Mouse (Mus musculus) forebrain, embryonic 12.5 days (tissue): ENCODE results near the gene Krtap27-1. TPM values are rescaled to one million over a fixed set of nuclear protein-coding genes. Genes with fewer than 3 reads are reported as not detected.

ENCODE experiments used
- ATAC-seq: fragments of 200-750 bp; cut with Nextera tagmentation; 2 replicates; pipeline ENCODE4 v1.8.0; 2017; ENCODE audit warnings: moderate TSS enrichment; ENCODE audit not compliant: low FRiP score
- H3K27ac ChIP-seq: fragments of 300-500 bp; sonication (generic); 2 replicates; pipeline ENCODE4 v1.5.1; 2016; ENCODE audit warnings: mild to moderate bottlenecking
- H3K27me3 ChIP-seq: fragments of 300-500 bp; sonication (generic); 2 replicates; pipeline ENCODE4 v1.6.1; 2016; ENCODE audit warnings: mild to moderate bottlenecking
- H3K36me3 ChIP-seq: fragments of 300-500 bp; sonication (generic); replicated peaks from 2 replicates; pipeline ENCODE4 v1.6.1; 2016; ENCODE audit warnings: mild to moderate bottlenecking
- H3K4me1 ChIP-seq: fragments of 300-500 bp; sonication (generic); 2 replicates; pipeline ENCODE4 v1.6.1; 2016
- H3K4me2 ChIP-seq: fragments of 300-500 bp; sonication (generic); 2 replicates; pipeline ENCODE4 v1.6.1; 2016; ENCODE audit warnings: mild to moderate bottlenecking, moderate library complexity
- H3K4me3 ChIP-seq: fragments of 300-500 bp; sonication (generic); replicated peaks from 2 replicates; pipeline ENCODE4 v1.5.1; 2016; ENCODE audit warnings: mild to moderate bottlenecking
- H3K9ac ChIP-seq: fragments of 300-500 bp; sonication (generic); 2 replicates; pipeline ENCODE4 v1.6.1; 2016; ENCODE audit warnings: mild to moderate bottlenecking
- H3K9me3 ChIP-seq: fragments of 300-500 bp; sonication (generic); 2 replicates; pipeline ENCODE4 v1.6.1; 2016
- WGBS: fragments of 180-500 bp; shearing (Covaris S2); methylation state at CpG from one replicate; pipeline ENCODE4 v1.1.7; 2016; 5-methylcytosine and 5-hydroxymethylcytosine counted together
- polyA plus RNA-seq: library from polyadenylated mRNA; unstranded; fragments of >200 nt; fragmentation: Nextera tagmentation; extraction: Ambion mirVana; gene quantifications from 2 replicates; pipeline ENCODE4 v1.2.1, GENCODE M21; 2016

Krtap27-1 gene
- polyA plus RNA-seq, result not detected in 2 replicates

DNA sequence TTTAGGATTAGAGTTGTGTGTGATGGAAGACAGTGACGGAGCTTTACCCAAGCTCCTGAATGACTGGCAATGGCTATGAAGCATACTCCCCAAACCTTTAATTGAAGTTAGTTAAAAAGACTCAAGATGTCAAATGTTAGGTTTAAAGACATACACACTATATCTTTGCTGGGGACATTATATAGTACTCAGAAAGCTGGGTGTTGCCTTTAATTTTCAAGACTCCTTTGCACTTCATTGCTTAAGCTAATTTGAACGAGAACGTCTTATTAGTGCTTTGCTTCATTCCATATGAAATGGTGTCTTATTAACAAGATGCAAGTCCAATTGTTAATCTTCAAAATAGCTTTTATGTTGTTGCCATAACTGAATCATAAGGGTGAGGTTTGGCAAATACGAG lies at the start of gene Krtap27-1:
Krtap27-1 (minus strand) TSS at position 101 of the 400 bp plus-strand sequence.
- WGBS, result 92% methylated on average over 4 of the region's 4 CpGs
- H3K36me3 ChIP-seq, result no peaks in the 10 kb centered on the region
- no peak for ATAC-seq

DNA sequence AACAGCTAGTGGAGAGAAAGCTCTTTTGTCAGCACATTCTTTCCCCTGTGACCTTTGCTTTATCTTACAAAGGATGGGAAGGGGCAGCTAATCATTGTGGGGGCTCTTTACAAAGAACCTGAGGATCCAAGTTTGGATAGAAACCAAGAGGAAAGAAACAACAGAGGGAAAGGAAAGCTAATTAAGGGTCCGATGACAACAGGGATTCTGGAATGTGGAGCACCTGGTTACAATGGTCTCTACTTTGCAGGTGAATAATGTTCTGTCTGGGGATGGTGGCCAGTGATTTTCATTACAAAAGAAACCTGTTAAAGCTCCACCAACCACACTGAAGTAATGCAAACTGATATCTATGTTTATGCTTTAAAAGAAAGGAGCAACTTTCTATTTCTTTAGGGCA lies 48.6 kb upstream of the Krtap27-1 start:
- 26% methylated on average over 1 of the region's 1 CpGs for WGBS
- ATAC-seq, result no peak
- H3K9ac ChIP-seq, result no peak overlapping the region
- H3K4me3 ChIP-seq, result no peak overlapping the region
- no peaks in the 10 kb centered on the region for H3K9me3 ChIP-seq
- H3K4me2 ChIP-seq, result no peak overlapping the region
- H3K4me1 ChIP-seq, result no peaks in the 10 kb centered on the region
- H3K27ac ChIP-seq, result no peak overlapping the region
- H3K36me3 ChIP-seq, result no peaks in the 10 kb centered on the region
- H3K27me3 ChIP-seq, result no peaks in the 10 kb centered on the region

More for the DNA sequence above, at the start of gene Krtap27-1:
- H3K27me3 ChIP-seq, result no peaks in the 10 kb centered on the region
- H3K9ac ChIP-seq, result no peak within 1 kb of the TSS
- H3K4me1 ChIP-seq, result no peaks in the 10 kb centered on the region
- no peak within 1 kb of the TSS for H3K27ac ChIP-seq
- H3K4me2 ChIP-seq, result no peak within 1 kb of the TSS
- H3K9me3 ChIP-seq, result no peaks in the 10 kb centered on the region
- no peak within 1 kb of the TSS for H3K4me3 ChIP-seq

DNA sequence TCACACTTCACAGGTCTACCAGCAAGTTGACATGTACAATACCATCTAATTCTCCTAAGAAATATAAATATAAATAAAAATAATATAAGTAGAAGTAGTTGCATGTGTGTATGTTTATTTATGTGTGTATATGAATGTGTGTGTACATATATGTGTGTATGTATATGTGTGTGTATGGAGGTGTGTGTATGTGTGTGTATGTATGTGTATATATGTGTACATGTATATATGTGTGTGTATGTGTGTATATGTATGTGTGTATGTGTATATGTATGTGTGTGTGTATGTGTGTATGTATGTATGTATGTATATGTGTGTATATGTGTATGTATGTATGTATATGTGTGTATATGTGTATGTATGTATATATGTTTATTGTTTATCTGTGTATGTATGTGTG lies 45.1 kb upstream of the Krtap27-1 start:
- H3K4me3 ChIP-seq, result no peak overlapping the region
- no peak for ATAC-seq
- H3K9ac ChIP-seq, result no peak overlapping the region
- no peaks in the 10 kb centered on the region for H3K9me3 ChIP-seq
- H3K4me1 ChIP-seq, result no peaks in the 10 kb centered on the region
- no peaks in the 10 kb centered on the region for H3K36me3 ChIP-seq
- no peak overlapping the region for H3K27ac ChIP-seq
- H3K27me3 ChIP-seq, result no peaks in the 10 kb centered on the region
- H3K4me2 ChIP-seq, result no peak overlapping the region

DNA sequence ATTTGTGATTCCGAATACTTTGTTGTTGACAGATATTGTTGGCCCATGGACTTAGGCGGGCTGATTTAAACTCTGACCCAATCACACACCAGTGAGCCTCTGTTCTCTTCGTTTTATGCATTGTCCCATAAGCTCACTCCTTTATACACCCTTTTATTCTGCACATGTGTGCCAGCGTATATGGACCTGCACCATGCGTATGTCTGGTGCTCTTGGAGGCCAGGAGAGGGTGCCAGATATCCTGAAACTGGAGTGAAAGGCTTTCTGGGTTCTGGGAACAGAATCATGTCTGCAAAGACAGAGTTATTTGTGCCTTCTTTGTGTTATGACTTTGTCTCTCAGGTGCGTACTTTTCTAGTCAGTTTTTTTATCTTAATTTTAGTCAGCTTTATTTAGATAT lies 39.8 kb upstream of the Krtap27-1 start:
- Histone ChIP-seq H3K36me3 (no peaks in the 10 kb centered on the region), H3K9me3 (no peaks in the 10 kb centered on the region), H3K27ac (no peak overlapping the region), H3K27me3 (no peaks in the 10 kb centered on the region), H3K9ac (no peak overlapping the region), H3K4me3 (no peak overlapping the region), H3K4me2 (no peak overlapping the region), H3K4me1 (no peaks in the 10 kb centered on the region)
- no peak for ATAC-seq
- WGBS, result 90% methylated on average over 6 of the region's 6 CpGs

DNA sequence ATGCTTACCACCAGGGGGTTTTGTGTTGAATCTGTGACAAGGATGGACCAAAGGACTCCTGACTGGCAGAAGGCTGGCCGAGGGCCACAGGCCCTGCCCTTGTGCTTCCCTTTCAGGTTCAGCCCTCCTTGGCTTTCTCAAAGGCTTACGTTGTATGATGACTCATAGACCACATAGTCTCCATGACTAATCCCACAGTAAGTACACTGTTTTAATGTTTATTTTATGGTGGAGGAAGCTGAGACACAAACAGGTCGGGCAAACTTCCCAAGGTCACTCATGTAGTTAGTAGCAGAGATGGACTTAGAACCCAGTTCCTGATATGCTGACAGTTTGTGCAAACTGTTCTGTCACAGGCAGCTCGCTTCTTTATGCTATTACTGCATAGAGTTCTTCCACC lies 39.3 kb upstream of the Krtap27-1 start:
- H3K9me3 ChIP-seq, result no peaks in the 10 kb centered on the region
- no peak overlapping the region for H3K9ac ChIP-seq
- H3K36me3 ChIP-seq, result no peaks in the 10 kb centered on the region
- 80% methylated on average over 4 of the region's 4 CpGs for WGBS
- no peak for ATAC-seq
- H3K4me3 ChIP-seq, result no peak overlapping the region
- no peak overlapping the region for H3K4me2 ChIP-seq
- H3K27ac ChIP-seq, result no peak overlapping the region
- H3K4me1 ChIP-seq, result no peaks in the 10 kb centered on the region
- no peaks in the 10 kb centered on the region for H3K27me3 ChIP-seq

DNA sequence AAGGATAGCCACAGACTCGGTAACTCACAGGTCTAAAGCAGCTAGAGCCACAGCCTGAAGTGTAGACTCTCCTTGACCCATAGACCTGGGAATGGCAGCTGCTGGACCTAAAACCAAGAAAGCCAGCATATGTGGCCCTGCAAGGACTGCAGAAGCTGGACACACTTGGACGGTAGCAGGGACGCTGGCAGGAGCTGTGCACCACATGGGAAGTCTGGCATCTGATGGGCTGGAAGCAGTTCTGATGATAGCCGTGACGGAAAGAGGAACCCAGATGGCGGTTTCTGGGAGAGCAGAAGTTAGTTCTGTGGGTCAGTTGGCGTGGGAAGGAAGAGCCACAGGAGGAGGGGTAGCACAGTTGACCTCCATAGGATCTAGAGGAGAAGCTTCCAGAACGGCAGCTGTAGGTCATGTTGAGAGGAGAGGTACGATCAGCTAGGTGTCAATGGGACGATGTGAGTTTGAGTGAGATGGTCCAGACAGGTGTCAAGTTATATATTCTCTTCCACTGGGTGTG lies 36.1 kb upstream of the Krtap27-1 start, which contains the start of gene 2310061N02Rik:
2310061N02Rik (minus strand) TSS at position 467 of the 517 bp plus-strand sequence.
- H3K36me3 ChIP-seq, result no peaks in the 10 kb centered on the region
- no peak for ATAC-seq
- 92% methylated on average over 10 of the region's 10 CpGs for WGBS

DNA sequence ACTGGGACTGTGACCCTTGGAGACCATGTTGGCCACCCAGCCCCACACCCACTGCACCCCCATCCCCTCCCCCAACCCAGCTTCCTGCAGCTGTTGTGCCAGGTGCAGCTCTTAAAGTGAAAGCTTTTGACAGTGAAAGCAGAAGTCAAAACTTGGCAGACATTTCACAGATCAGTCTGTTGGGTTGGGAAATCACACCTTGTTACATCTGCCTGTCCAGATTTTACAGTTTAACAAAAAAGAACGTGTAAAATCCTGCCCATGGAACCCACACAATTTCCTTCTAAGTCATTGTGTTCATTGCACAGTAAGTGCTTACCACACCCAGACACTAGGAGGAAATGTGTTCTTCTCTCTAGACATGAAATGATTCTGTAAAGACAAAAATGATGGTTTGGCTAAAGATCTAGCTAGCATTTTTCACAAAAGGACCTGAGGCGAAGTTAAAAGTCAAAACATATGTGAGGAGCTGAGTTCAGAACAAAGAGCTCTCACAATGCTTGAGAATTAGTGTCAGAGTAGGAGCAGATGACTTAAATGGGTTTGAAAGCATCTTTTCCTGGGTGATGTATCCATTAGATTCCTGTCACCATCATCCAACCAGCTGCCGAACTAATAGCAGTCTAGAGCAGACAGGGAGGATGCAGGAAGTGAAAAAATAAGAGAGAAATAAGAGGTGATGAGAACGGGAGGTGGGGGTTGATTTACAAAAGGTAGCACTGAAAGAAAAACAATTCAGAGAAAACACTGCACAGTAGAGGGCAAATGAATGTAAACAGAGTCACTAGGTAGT lies 29.8 kb upstream of the Krtap27-1 start:
- Histone ChIP-seq H3K36me3 (no peaks in the 10 kb centered on the region), H3K4me2 (no peak overlapping the region), H3K9me3 (no peaks in the 10 kb centered on the region), H3K4me3 (no peak overlapping the region), H3K4me1 (no peaks in the 10 kb centered on the region), H3K9ac (no peak overlapping the region), H3K27ac (no peak overlapping the region), H3K27me3 (no peaks in the 10 kb centered on the region)
- ATAC-seq, result no peak
- 58% methylated on average over 4 of the region's 4 CpGs for WGBS

More for the DNA sequence above, 36.1 kb upstream of the Krtap27-1 start, which contains the start of gene 2310061N02Rik:
- no peaks in the 10 kb centered on the region for H3K9me3 ChIP-seq
- no peak within 1 kb of the TSS for H3K4me2 ChIP-seq
- no peak within 1 kb of the TSS for H3K27ac ChIP-seq
- no peaks in the 10 kb centered on the region for H3K4me1 ChIP-seq
- H3K9ac ChIP-seq, result no peak within 1 kb of the TSS
- no peak within 1 kb of the TSS for H3K4me3 ChIP-seq
- no peaks in the 10 kb centered on the region for H3K27me3 ChIP-seq

DNA sequence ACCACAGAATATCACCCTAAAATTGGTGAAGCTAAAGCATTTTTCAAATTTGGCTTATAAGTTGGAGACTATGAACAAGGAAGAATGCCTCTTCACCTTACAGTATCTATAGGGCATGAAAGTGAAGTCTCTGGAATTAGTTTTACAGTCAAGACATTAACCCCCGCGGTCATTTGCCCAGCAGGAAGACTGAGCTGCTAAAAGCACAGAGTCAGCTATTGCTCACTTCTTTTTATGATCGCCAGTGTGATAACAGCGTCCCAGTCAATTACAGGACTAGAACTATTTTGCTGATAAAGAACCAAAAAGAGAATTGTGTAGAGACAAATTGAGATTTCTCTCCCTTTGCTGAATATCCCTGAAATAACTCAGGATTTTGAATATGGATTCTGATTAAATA lies 24.8 kb upstream of the Krtap27-1 start:
- WGBS, result 87% methylated on average over 4 of the region's 4 CpGs

DNA sequence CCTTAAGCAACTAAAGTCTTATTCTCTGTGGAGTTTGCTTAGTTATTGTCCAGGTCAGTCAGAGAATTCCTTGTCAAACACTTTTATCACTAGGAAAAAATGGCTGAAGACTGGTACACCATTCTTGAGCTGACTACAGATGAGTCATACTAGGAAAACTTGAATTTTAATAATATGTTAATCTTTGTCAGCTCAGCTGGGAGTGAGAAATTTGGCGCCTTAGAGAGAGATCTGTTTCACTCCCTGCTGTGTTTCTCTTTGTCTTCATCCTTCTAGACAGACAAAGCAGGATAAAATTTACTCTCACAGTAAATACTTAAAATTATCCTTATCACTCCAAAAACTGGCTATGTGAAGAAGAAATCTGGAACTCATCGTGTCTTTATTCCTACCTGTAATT lies 9.8 kb upstream of the Krtap27-1 start:
- H3K9me3 ChIP-seq, result no peaks in the 10 kb centered on the region
- ATAC-seq, result peak; percentile 53; the same call in 1 of the 2 replicates

More for the DNA sequence above, 24.8 kb upstream of the Krtap27-1 start:
- H3K27ac ChIP-seq, result no peak overlapping the region
- H3K27me3 ChIP-seq, result no peaks in the 10 kb centered on the region
- no peak overlapping the region for H3K4me3 ChIP-seq
- no peak for ATAC-seq
- H3K9ac ChIP-seq, result no peak overlapping the region
- no peaks in the 10 kb centered on the region for H3K4me1 ChIP-seq
- no peaks in the 10 kb centered on the region for H3K9me3 ChIP-seq
- H3K4me2 ChIP-seq, result no peak overlapping the region
- H3K36me3 ChIP-seq, result no peaks in the 10 kb centered on the region

DNA sequence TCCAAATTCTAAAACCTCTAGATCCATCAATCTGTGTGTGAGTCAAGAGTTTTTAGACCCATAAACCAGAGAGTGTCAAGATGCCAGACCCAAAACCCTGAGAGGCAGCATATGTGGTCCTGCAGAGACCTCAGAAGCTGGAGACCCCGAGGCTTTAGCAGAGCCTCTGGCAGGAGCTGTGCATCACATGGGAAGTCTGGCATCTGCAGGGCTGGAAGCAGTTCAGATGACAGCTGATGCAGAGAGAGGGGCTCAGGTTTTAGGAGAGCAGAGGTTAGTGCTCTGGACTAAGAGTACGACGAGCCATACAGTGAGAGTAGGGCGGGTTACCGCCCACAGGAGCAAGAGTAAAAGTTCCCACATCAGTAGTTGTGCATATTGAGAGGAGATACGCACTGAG lies 7.6 kb upstream of the Krtap27-1 start:
- no peak overlapping the region for H3K4me3 ChIP-seq
- 94% methylated on average over 6 of the region's 6 CpGs for WGBS
- no peak overlapping the region for H3K4me2 ChIP-seq
- H3K27ac ChIP-seq, result no peak overlapping the region
- ATAC-seq, result no peak
- H3K4me1 ChIP-seq, result peaks cover 3% of the 10 kb centered on the region; the same call in 1 of the 2 replicates
- H3K27me3 ChIP-seq, result no peaks in the 10 kb centered on the region
- no peak overlapping the region for H3K9ac ChIP-seq
- H3K36me3 ChIP-seq, result no peaks in the 10 kb centered on the region
- H3K9me3 ChIP-seq, result no peaks in the 10 kb centered on the region

More for the DNA sequence above, 9.8 kb upstream of the Krtap27-1 start:
- H3K4me3 ChIP-seq, result no peak overlapping the region
- no peaks in the 10 kb centered on the region for H3K27me3 ChIP-seq
- WGBS, result 43% methylated on average over 2 of the region's 2 CpGs
- no peak overlapping the region for H3K4me2 ChIP-seq
- no peaks in the 10 kb centered on the region for H3K36me3 ChIP-seq
- H3K27ac ChIP-seq, result no peak overlapping the region
- peaks cover 3% of the 10 kb centered on the region; the same call in 1 of the 2 replicates for H3K4me1 ChIP-seq
- H3K9ac ChIP-seq, result no peak overlapping the region

DNA sequence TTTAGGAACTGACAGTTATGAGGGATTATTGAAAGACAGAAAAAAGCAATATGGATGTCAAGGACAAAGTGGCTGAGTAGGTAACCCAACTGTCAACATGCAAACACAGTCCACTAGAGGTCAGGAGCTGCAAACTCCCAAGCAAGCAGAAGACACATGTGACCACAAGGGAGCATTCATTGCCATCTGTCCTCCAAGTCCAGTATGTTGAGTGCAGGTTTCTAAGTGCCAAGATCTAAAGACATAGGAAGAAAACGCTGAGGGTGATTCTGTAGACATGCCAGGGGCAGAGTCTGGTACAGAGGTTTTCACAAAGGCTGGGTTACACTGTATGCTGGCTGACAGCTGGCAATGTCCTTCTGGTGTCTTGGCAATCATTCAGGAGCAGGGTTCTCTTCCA lies 14.0 kb downstream of the Krtap27-1 start:
- H3K4me1 ChIP-seq, result no peaks in the 10 kb centered on the region
- no peak overlapping the region for H3K9ac ChIP-seq
- peak; percentile 33; the same call in 1 of the 2 replicates for ATAC-seq
- 64% methylated on average over 1 of the region's 1 CpGs for WGBS
- no peaks in the 10 kb centered on the region for H3K27me3 ChIP-seq
- H3K4me2 ChIP-seq, result no peak overlapping the region
- H3K27ac ChIP-seq, result no peak overlapping the region
- no peak overlapping the region for H3K4me3 ChIP-seq
- no peaks in the 10 kb centered on the region for H3K36me3 ChIP-seq
- H3K9me3 ChIP-seq, result no peaks in the 10 kb centered on the region

DNA sequence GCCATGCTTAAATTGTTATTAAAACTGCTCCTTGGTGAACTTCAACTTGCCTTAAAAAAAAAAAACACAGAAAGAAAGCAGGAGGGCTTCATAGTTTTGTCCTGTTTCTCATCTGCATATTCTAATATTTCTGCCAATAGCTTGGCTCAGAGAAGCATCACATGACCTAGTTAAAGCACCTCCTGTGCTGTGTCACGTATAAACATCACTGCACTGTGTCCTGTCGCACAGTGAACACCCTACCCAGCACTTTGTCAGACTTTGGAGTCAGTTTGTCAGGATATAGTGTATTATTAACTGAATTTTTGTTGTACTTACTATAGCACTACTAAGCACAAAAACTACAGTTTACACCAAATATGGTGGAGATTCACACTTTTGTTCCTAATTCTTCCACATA lies 19.5 kb downstream of the Krtap27-1 start:
- Histone ChIP-seq H3K4me2 (no peak overlapping the region), H3K4me3 (no peak overlapping the region), H3K9me3 (no peaks in the 10 kb centered on the region), H3K27me3 (no peaks in the 10 kb centered on the region), H3K4me1 (no peaks in the 10 kb centered on the region), H3K9ac (no peak overlapping the region), H3K36me3 (no peaks in the 10 kb centered on the region), H3K27ac (no peak overlapping the region)
- WGBS, result 78% methylated on average over 2 of the region's 2 CpGs
- no peak for ATAC-seq

DNA sequence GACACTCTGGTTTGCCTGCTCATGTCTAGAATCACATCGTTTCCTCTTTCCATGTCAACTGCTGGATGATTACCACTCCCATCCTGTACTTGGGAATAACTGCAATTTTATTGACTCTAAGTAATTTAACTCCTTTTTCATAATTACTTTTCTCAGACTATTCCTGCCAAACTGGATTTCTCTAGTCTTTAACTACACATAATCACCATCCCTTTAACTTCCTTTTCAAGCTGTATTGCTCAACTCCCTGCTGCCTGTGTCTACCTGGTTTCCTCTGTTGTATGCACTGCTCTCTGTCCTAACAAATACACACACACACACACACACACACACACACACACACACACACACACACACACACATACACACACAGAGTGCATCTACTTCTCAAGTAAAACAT lies 20.4 kb downstream of the Krtap27-1 start:
- ATAC-seq, result no peak
- Histone ChIP-seq H3K27me3 (no peaks in the 10 kb centered on the region), H3K4me3 (no peak overlapping the region), H3K9me3 (no peaks in the 10 kb centered on the region), H3K9ac (no peak overlapping the region), H3K4me1 (no peaks in the 10 kb centered on the region), H3K27ac (no peak overlapping the region), H3K4me2 (no peak overlapping the region), H3K36me3 (no peaks in the 10 kb centered on the region)
- 78% methylated on average over 1 of the region's 1 CpGs for WGBS
